Mouse (Mus musculus): ENCODE measurements around the gene Col9a2. TPM values are rescaled to one million over a fixed set of nuclear protein-coding genes. Genes with fewer than 3 reads are reported as not detected.
"Not testable (repeated sequence)": the region's sequence is repeated elsewhere in the genome, so short reads cannot be mapped to it uniquely, and the experiment has no call there.

Gene Col9a2
- polyA plus RNA-seq, 1 experiment from 2014 or later = 3.5 TPM

- no peak overlapping the region for H3K4me2 ChIP-seq (ENCODE audit: low read depth, low read length, severe bottlenecking)
- H3K4me1 ChIP-seq (replicated peaks; ENCODE audit: control insufficient read depth, insufficient read depth, low read length) = peaks cover 2% of the 10 kb centered on the region; the same call in 1 of the 2 replicates
- H3K9ac ChIP-seq (ENCODE audit: low read length) = no peak overlapping the region
- no peaks in the 10 kb centered on the region for H3K36me3 ChIP-seq (ENCODE audit: control insufficient read depth, insufficient read depth, low read length)
- ATAC-seq (replicated peaks; ENCODE audit: low FRiP score) = 0 out of 2 replicates have a peak, but pooled peaks have one; percentile 25
- peaks cover 2% of the 10 kb centered on the region for H3K27me3 ChIP-seq (ENCODE audit: control insufficient read depth, insufficient read depth, low read length)
- DNase-seq (ENCODE audit: low spot score) = no peak
- H3K4me3 ChIP-seq (ENCODE audit: low read depth, low read length) = no peak overlapping the region
- WGBS = 26% methylated on average over 4 of the region's 4 CpGs
- H3K9me3 ChIP-seq (ENCODE audit: control insufficient read depth, low read length) = no peaks in the 10 kb centered on the region
- H3K27ac ChIP-seq (ENCODE audit: low read depth, low read length) = no peak overlapping the region
Measured at GRCm38 (mm10) chr4:121051863-121052262, 12.7 kb downstream of the Col9a2 start.

GRCm38 (mm10) chr4:121052454-121053323 lies 13.5 kb downstream of the Col9a2 start:
- H3K36me3 ChIP-seq (ENCODE audit: control insufficient read depth, insufficient read depth, low read length) = no peaks in the 10 kb centered on the region
- peaks cover 2% of the 10 kb centered on the region; the same call in 1 of the 2 replicates for H3K4me1 ChIP-seq (replicated peaks; ENCODE audit: control insufficient read depth, insufficient read depth, low read length)
- DNase-seq (ENCODE audit: low spot score) = no peak
- no peak overlapping the region; the same call in 1 of the 2 replicates for H3K9ac ChIP-seq (ENCODE audit: low read length)
- H3K27me3 ChIP-seq (ENCODE audit: control insufficient read depth, insufficient read depth, low read length) = peaks cover 2% of the 10 kb centered on the region
- no peak overlapping the region for H3K27ac ChIP-seq (ENCODE audit: low read depth, low read length)
- 0 out of 2 replicates have a peak, but pooled peaks have one; percentile 22 for ATAC-seq (replicated peaks; ENCODE audit: low FRiP score)
- peak overlapping the region; percentile 8; the same call in 1 of the 2 replicates for H3K4me3 ChIP-seq (ENCODE audit: low read depth, low read length)
- WGBS = 6% methylated on average over 34 of the region's 35 CpGs
- H3K9me3 ChIP-seq (ENCODE audit: control insufficient read depth, low read length) = no peaks in the 10 kb centered on the region
- peak overlapping the region; percentile 24 for H3K4me2 ChIP-seq (ENCODE audit: low read depth, low read length, severe bottlenecking)

- no peak overlapping the region for H3K9ac ChIP-seq (ENCODE audit: low read length)
- H3K36me3 ChIP-seq (ENCODE audit: control insufficient read depth, insufficient read depth, low read length) = no peaks in the 10 kb centered on the region; the same call in 1 of the 2 replicates
- no peaks in the 10 kb centered on the region for H3K9me3 ChIP-seq (ENCODE audit: control insufficient read depth, low read length)
- H3K4me1 ChIP-seq (replicated peaks; ENCODE audit: control insufficient read depth, insufficient read depth, low read length) = peaks cover 2% of the 10 kb centered on the region; the same call in 1 of the 2 replicates
- H3K27me3 ChIP-seq (ENCODE audit: control insufficient read depth, insufficient read depth, low read length) = peaks cover 2% of the 10 kb centered on the region
- H3K27ac ChIP-seq (ENCODE audit: low read depth, low read length) = no peak overlapping the region
- 0 out of 2 replicates have a peak, but pooled peaks have one; percentile 32 for ATAC-seq (replicated peaks; ENCODE audit: low FRiP score)
- no peak for DNase-seq (ENCODE audit: low spot score)
- no peak overlapping the region for H3K4me3 ChIP-seq (ENCODE audit: low read depth, low read length)
- no peak overlapping the region for H3K4me2 ChIP-seq (ENCODE audit: low read depth, low read length, severe bottlenecking)
- WGBS = 48% methylated on average over 3 of the region's 3 CpGs
Measured at GRCm38 (mm10) chr4:121056342-121056741, 17.2 kb downstream of the Col9a2 start.

GRCm38 (mm10) chr4:121057032-121057431 lies 17.8 kb downstream of the Col9a2 start:
- Histone ChIP-seq H3K9me3 (ENCODE audit: control insufficient read depth, low read length) (no peaks in the 10 kb centered on the region), H3K9ac (ENCODE audit: low read length) (no peak overlapping the region), H3K4me2 (ENCODE audit: low read depth, low read length, severe bottlenecking) (no peak overlapping the region), H3K4me1 (replicated peaks; ENCODE audit: control insufficient read depth, insufficient read depth, low read length) (peaks cover 2% of the 10 kb centered on the region; the same call in 1 of the 2 replicates), H3K27ac (ENCODE audit: low read depth, low read length) (no peak overlapping the region), H3K36me3 (ENCODE audit: control insufficient read depth, insufficient read depth, low read length) (no peaks in the 10 kb centered on the region; the same call in 1 of the 2 replicates), H3K4me3 (ENCODE audit: low read depth, low read length) (no peak overlapping the region), H3K27me3 (ENCODE audit: control insufficient read depth, insufficient read depth, low read length) (peaks cover 2% of the 10 kb centered on the region)
- DNase-seq (ENCODE audit: low spot score) = no peak
- no peak for ATAC-seq (replicated peaks; ENCODE audit: low FRiP score)
- 76% methylated on average over 2 of the region's 2 CpGs for WGBS

- not testable (repeated sequence) for H3K9me3 ChIP-seq (ENCODE audit: control insufficient read depth, low read length); H3K4me3 ChIP-seq (ENCODE audit: low read depth, low read length); H3K27me3 ChIP-seq (ENCODE audit: control insufficient read depth, insufficient read depth, low read length); H3K4me1 ChIP-seq (replicated peaks; ENCODE audit: control insufficient read depth, insufficient read depth, low read length); H3K9ac ChIP-seq (ENCODE audit: low read length); ATAC-seq (replicated peaks; ENCODE audit: low FRiP score); H3K4me2 ChIP-seq (ENCODE audit: low read depth, low read length, severe bottlenecking); H3K36me3 ChIP-seq (ENCODE audit: control insufficient read depth, insufficient read depth, low read length); H3K27ac ChIP-seq (ENCODE audit: low read depth, low read length); DNase-seq (ENCODE audit: low spot score)
- 90% methylated on average over 9 of the region's 10 CpGs for WGBS
Measured at GRCm38 (mm10) chr4:121059218-121059617, 20.0 kb downstream of the Col9a2 start.

GRCm38 (mm10) chr4:121065336-121065735 lies 26.2 kb downstream of the Col9a2 start:
- WGBS = 93% methylated on average over 2 of the region's 2 CpGs
- H3K4me3 ChIP-seq (ENCODE audit: low read depth, low read length) = no peak overlapping the region
- H3K4me2 ChIP-seq (ENCODE audit: low read depth, low read length, severe bottlenecking) = no peak overlapping the region
- no peak overlapping the region for H3K9ac ChIP-seq (ENCODE audit: low read length)
- H3K27ac ChIP-seq (ENCODE audit: low read depth, low read length) = no peak overlapping the region
- H3K4me1 ChIP-seq (replicated peaks; ENCODE audit: control insufficient read depth, insufficient read depth, low read length) = no peaks in the 10 kb centered on the region
- DNase-seq (ENCODE audit: low spot score) = no peak
- H3K27me3 ChIP-seq (ENCODE audit: control insufficient read depth, insufficient read depth, low read length) = no peaks in the 10 kb centered on the region
- H3K36me3 ChIP-seq (ENCODE audit: control insufficient read depth, insufficient read depth, low read length) = no peaks in the 10 kb centered on the region; the same call in 1 of the 2 replicates
- no peak for ATAC-seq (replicated peaks; ENCODE audit: low FRiP score)
- no peaks in the 10 kb centered on the region for H3K9me3 ChIP-seq (ENCODE audit: control insufficient read depth, low read length)

- no peaks in the 10 kb centered on the region for H3K27me3 ChIP-seq (ENCODE audit: control insufficient read depth, insufficient read depth, low read length)
- ATAC-seq (replicated peaks; ENCODE audit: low FRiP score) (no peak), DNase-seq (ENCODE audit: low spot score) (no peak)
- no peak overlapping the region for H3K4me2 ChIP-seq (ENCODE audit: low read depth, low read length, severe bottlenecking)
- H3K9me3 ChIP-seq (ENCODE audit: control insufficient read depth, low read length) = no peaks in the 10 kb centered on the region
- 91% methylated on average over 4 of the region's 4 CpGs for WGBS
- no peak overlapping the region for H3K4me3 ChIP-seq (ENCODE audit: low read depth, low read length)
- no peaks in the 10 kb centered on the region for H3K4me1 ChIP-seq (replicated peaks; ENCODE audit: control insufficient read depth, insufficient read depth, low read length)
- no peak overlapping the region for H3K27ac ChIP-seq (ENCODE audit: low read depth, low read length)
- H3K9ac ChIP-seq (ENCODE audit: low read length) = no peak overlapping the region
- H3K36me3 ChIP-seq (ENCODE audit: control insufficient read depth, insufficient read depth, low read length) = peaks cover 4% of the 10 kb centered on the region; the same call in 1 of the 2 replicates
Measured at GRCm38 (mm10) chr4:121074250-121074649, 35.1 kb downstream of the Col9a2 start.

- Histone ChIP-seq H3K9me3 (ENCODE audit: control insufficient read depth, low read length) (no peaks in the 10 kb centered on the region), H3K9ac (ENCODE audit: low read length) (no peak overlapping the region), H3K36me3 (ENCODE audit: control insufficient read depth, insufficient read depth, low read length) (peaks cover 4% of the 10 kb centered on the region), H3K4me1 (replicated peaks; ENCODE audit: control insufficient read depth, insufficient read depth, low read length) (no peaks in the 10 kb centered on the region), H3K27ac (ENCODE audit: low read depth, low read length) (no peak overlapping the region), H3K4me3 (ENCODE audit: low read depth, low read length) (no peak overlapping the region), H3K4me2 (ENCODE audit: low read depth, low read length, severe bottlenecking) (no peak overlapping the region), H3K27me3 (ENCODE audit: control insufficient read depth, insufficient read depth, low read length) (no peaks in the 10 kb centered on the region)
- no peak for DNase-seq (ENCODE audit: low spot score)
- 89% methylated on average over 3 of the region's 3 CpGs for WGBS
- ATAC-seq (replicated peaks; ENCODE audit: low FRiP score) = no peak
Measured at GRCm38 (mm10) chr4:121077915-121078646, 38.9 kb downstream of the Col9a2 start.
